Mouse (Mus musculus) lung, postnatal 4 days (tissue): ENCODE measurements around the gene Zfp995.
"Not testable (repeated sequence)": the region's sequence is repeated elsewhere in the genome, so short reads cannot be mapped to it uniquely, and the experiment has no call there.

Experiments
- DNase-seq, 2 experiments: peaks; one replicate each; pipeline ENCODE4 v3.0.0; 2021

Zfp995 gene

DNA sequence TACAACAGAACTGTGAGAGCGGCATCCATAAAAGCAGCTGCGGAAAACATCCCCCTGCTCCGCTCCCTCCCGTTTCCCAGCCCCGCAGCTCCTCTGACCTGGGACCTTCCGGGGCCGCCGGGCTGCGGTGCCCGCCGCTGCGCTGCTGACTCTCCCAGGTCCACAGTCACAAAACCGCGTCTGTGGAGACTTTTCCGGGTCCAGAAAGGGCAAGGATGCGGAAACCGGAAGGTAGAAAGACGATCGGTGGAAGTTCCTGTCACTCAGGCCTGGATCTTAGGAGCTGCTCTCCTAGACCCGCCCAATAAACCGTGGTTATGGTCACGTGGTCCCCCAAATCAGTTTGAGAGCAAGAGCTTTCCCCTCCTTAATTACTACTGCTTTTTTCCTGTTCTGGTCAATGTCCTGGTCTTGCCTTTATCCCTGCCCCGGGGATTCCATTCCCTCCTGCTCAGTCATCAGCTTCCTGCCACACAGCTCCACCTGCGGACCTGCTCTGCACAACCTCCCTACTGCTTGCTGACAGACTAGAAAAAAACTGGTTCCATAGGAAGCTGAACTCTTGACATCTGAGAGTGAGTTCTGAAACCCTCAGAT, at the start of gene Zfp995:
TSS of gene Zfp995 (minus strand) at position 471 of the 597 bp plus-strand sequence.
- peak; percentile 74 to 76 for DNase-seq

DNA sequence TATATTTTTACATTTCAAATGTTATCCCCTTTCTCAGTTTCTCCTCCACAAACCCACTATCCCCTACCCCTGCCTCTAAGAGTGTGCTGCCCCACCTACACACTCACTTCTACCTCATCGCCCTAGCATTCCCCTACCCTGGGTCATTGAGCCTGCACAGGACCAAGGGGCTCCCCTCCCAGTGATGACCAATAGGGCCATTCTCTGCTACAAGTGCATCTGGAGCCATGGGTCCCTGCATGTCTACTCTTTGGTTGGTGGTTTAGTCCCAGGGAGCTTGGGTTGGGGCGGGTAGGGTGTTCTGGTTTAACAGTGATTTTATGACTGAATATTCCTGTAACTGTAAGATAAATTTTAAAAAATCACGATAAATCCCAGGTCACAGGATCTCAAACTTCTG, 687 bp downstream of the Zfp995 start:
- no peak for DNase-seq

DNA sequence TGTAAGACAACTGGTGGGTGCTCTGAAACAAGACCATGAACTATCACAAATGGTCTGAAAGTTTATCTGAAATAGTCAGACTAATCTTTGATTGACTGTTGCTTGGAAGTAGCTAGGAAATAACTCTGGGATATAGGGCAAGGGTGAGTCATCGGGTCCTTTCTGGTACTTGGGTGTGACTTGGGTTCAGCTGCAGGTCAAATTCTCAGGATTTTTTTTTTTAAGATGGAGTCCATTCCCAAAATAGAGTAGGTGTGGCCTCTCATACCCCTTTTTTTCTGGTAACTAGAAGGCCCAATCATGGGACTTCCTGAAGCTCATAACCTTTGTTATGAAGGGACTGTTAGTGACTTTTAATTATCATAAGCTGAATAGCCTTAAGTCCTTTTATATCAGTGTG, 38.5 kb downstream of the Zfp995 start:
- DNase-seq, result no peak

DNA sequence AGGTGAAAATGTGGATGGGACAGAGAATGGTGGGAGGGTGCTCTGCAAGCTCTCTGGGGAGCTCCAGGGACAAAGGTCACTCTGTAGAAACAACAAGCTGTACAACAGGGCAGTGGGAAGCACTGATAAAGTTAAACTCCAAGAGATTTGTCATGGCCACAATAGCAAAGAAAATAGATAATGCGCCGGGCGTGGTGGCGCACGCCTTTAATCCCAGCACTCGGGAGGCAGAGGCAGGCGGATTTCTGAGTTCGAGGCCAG, 63.5 kb downstream of the Zfp995 start:
- not testable (repeated sequence) for DNase-seq

DNA sequence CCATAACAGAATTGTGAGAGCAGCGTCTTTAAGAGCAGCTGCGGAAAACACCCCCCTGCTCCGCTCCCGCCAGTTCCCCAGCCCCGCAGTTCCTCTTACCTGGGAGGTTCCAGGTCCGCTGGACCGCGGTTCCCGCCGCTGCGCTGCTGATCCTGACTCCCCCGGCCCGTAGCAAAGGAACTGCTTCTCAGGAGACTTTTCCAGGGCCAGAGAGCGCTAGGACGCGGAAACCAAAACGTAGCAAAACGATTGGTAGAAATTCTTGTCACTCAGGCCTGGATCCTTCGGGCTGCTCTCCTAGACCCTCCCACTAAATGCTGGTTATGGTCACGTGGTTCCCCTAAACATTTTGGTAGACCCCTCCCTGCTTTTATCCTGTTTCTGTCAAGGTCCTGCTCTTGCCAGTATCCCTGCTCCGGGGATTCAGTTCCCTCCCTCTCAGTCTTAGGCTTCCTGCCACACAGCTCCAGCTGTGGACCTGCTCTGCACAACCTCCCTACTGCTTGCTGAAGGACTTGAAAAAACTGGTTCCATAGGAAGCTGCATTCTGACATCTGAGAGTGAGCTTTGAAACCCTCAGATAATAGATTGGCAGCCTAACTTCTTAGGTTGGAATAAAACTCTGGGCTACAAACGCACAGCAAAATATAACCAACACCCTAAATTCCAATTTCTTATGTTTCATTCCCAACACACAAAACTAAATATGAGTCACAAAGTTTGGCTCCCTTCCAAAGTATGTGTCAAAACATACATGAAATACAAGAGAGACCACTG, 64.0 kb downstream of the Zfp995 start, which contains the start of gene Zfp820:
TSS of gene Zfp820 (minus strand) at position 228 of the 777 bp plus-strand sequence.
- peak; percentile 75 to 76 for DNase-seq

DNA sequence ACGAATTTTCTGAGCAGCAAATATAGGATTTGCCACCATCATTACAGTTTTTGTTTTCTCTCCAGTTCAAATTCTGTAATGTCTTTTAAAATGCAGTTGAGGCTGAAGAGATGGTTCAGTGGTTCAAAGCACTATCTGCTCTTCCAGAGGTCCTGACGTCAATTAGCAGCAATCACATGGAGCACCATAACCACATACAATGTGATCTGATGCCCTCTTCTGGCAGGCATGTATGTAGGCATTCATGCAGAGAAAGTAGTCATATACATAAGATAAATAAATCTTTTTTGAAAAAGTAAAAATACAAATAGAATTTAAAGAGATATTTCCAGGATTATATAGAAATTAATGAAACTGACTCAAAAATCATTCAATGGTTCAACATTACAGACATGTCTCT, 71.2 kb downstream of the Zfp995 start:
- DNase-seq, result no peak
